Mouse (Mus musculus): ENCODE measurements around the gene Rps13. TPM values are rescaled to one million over a fixed set of nuclear protein-coding genes. Genes with fewer than 3 reads are reported as not detected.

Rps13 gene
- total RNA-seq, 1 experiment from 2014 or later, result 4,423 TPM

DNA sequence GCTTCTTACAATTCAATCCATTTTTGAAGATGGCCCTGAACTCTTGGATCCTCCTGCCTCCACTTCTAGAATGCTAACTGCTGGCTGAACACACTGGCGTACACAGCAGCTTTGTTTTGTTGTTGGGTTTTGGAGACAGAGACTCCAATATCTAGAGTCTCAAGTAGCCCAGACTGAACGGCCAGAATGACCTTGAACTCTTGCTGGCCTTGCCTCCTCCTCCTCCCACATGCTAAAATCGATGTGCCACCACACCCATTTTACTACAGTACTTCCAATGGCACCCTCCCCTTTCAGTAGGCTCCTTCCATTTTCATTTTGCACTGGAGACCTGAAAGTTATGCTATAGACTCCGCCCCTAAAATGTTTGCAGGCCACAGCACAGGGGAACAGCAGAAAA, 32.9 kb downstream of the Rps13 start:
- ATAC-seq (replicated peaks in 1 of 2; ENCODE audit: insufficient read depth in 1 of 2, low FRiP score in 2 of 2, low TSS enrichment in 1 of 2, low read depth in 1 of 2, poor library complexity in 2 of 2, severe bottlenecking in 2 of 2), result no peak

DNA sequence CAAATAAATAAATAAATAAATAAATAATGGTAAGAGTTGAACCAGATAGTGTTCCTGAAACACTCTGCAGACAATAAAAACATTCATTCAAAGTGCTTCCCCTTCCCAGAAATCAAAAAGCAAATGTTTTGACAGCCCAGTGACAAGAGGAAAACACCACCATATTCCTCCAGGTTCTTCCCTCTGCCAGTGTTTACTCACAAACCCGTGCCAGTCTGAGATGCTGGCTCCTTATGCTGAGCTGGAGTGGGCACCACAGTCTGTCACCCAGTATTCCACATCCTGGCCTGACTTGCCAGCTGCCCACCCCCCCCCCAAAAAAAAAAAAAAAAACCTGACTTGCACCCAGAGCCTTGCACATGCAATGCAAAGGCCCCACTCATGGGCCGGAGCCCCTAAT, 35.1 kb downstream of the Rps13 start:
- ATAC-seq (replicated peaks in 1 of 2; ENCODE audit: insufficient read depth in 1 of 2, low FRiP score in 2 of 2, low TSS enrichment in 1 of 2, low read depth in 1 of 2, poor library complexity in 2 of 2, severe bottlenecking in 2 of 2), result no peak

DNA sequence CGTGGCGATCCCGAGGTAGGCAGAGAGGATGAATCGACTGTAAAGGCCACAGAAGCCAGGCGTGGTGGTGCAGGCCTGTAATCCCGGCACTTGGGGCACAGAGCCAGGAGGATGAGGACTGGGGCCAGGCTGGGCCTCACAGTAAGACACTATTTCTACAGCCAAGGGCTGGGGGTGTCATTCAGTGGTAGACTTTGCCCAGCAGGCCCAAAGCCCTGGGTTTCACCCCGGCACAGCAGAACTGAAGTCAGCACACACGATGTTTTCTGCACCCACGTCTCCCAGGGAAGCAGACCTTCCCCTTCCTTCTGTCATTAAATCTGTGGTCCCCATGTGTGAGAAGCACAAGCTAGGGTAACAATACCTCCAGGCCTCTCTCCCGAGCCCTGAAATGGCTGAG, 35.6 kb downstream of the Rps13 start:
- no peak for ATAC-seq (replicated peaks in 1 of 2; ENCODE audit: insufficient read depth in 1 of 2, low FRiP score in 2 of 2, low TSS enrichment in 1 of 2, low read depth in 1 of 2, poor library complexity in 2 of 2, severe bottlenecking in 2 of 2)

DNA sequence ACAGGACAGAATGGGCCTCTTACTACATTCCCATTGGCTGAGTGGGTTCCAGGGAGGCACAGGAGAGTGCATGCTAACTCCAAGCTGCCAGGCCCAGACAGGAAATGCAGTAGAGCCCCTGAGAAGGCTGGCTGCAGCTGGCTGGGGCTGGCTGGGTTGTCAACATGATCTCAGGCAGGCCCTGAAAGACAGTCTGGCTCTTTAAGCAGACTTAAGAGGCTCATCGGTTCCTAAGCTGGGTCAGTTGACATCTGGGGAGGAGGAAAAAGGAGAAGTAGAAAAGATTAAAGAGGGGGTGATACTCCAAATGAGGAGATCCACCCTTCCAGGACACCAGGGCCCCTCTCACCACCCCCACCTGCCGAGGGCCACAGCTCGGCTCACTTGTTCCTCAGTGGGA, 39.0 kb downstream of the Rps13 start:
- 0 out of 4 replicates have a peak, but pooled peaks of 1 of the 2 experiments have one; percentile 30 for ATAC-seq (replicated peaks in 1 of 2; ENCODE audit: insufficient read depth in 1 of 2, low FRiP score in 2 of 2, low TSS enrichment in 1 of 2, low read depth in 1 of 2, poor library complexity in 2 of 2, severe bottlenecking in 2 of 2)

DNA sequence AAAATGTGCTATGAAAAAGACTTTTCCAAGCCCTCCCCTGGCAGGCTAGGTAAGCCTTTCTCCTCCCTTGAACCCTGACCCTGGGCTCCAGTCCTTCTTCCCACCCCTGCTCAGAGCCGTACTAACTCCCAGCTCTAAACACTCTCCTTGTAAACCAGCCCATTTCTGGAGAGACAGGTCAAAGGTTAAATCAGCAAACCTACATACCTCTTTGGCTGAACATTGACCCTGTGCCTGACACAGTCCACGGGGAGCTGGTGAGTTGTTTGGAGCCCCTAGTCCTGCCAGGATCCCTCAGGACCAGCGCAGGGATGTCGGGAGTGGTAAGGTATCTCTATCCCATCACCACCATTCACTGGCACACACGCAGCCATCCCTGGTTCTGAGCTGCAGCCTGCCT, 41.6 kb downstream of the Rps13 start:
- ATAC-seq (replicated peaks in 1 of 2; ENCODE audit: insufficient read depth in 1 of 2, low FRiP score in 2 of 2, low TSS enrichment in 1 of 2, low read depth in 1 of 2, poor library complexity in 2 of 2, severe bottlenecking in 2 of 2), result no peak; a peak in 1 of 4 replicates

DNA sequence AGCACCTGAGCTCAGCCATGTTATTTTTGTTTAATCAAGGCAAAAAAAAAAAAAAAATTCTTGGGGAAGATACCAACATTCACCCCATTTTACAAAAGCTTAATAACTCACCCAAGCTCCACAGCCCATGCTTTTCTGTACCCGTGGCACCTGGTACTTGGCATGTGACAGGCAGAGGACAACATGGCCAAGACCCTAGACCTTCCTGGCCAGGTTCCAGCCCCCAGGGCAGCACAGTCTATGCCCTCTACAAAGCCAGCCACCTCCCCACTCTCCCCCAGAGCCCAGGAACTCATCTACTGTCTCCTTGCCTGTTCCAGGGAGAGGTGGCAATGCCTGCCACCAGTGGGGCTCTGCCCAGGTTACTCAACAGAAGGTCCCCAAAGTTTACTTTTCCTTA, 43.4 kb downstream of the Rps13 start:
- ATAC-seq (replicated peaks in 1 of 2; ENCODE audit: insufficient read depth in 1 of 2, low FRiP score in 2 of 2, low TSS enrichment in 1 of 2, low read depth in 1 of 2, poor library complexity in 2 of 2, severe bottlenecking in 2 of 2), result no peak

DNA sequence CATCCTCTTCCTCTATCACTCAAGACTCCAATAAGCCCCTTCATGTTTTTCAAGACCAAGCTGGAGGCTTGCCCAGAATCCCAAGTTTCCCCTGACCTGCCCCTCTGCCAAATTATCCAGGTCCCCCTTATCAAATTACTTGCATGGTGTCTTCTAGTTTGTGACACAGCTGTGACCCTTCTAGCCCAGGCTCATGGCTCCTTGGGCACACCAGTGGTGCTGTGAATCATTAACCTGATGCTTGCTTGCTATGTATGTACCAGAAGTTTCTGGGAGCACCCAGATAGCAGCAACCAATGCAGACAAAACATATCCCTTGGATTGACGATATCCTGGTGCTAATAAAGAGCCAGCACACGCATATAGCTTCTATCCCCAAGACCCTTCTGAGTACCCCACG, 45.0 kb downstream of the Rps13 start:
- no peak for ATAC-seq (replicated peaks in 1 of 2; ENCODE audit: insufficient read depth in 1 of 2, low FRiP score in 2 of 2, low TSS enrichment in 1 of 2, low read depth in 1 of 2, poor library complexity in 2 of 2, severe bottlenecking in 2 of 2)

DNA sequence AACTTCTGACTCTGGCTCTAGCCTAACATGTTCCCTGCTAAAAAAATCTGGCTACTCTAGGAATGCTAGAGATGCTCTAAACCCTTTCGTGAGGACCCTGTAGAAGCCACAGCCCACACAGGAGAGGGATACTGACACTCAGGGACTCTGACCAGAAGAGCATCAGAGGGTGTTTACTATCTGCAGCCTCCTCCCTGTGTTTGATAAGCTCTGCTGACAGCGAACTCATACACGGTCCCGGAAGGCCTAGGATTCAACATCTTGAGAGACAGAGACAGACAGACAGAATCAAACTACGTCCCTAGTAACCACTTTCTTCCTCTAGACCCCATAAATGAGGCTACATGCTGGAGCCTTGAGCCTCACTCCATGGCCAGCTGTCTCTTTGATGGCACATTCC, 46.0 kb downstream of the Rps13 start:
- no peak for ATAC-seq (replicated peaks in 1 of 2; ENCODE audit: insufficient read depth in 1 of 2, low FRiP score in 2 of 2, low TSS enrichment in 1 of 2, low read depth in 1 of 2, poor library complexity in 2 of 2, severe bottlenecking in 2 of 2)

DNA sequence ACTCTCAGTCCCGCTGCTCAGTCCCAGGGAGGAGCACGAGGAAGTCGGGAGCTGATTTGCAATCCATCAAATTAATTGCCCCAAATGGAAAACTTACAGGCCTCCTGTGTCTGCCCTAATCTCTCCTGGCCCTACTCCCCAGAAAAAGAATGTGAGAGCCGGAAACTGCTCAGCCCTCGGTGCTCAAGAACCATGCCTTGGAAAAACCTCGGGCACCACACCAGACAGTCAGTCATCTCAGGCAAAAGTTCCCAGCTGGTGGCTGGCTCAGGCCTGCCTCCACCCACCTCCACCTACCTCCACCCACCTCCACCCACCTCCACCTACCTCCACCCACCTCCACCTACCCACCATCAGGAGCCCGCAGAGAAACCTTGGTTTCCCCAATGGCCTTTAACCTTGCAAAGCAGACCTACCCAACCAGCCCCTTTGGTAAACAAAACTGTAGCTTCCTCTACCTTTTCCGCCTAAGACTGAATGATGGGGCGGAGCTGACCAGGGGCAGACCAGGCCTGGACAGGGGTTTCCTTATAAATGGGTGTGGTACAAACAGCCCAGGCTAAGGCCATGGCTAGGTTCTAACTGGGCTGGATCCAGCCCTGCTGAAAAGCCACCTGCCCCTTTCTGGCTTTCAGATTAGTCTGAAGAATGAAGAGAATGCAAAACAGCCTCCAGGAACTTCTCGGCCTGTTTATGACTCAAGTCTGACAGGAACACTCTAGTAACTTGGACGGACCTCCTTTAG, 47.2 kb downstream of the Rps13 start:
- ATAC-seq (replicated peaks in 1 of 2; ENCODE audit: insufficient read depth in 1 of 2, low FRiP score in 2 of 2, low TSS enrichment in 1 of 2, low read depth in 1 of 2, poor library complexity in 2 of 2, severe bottlenecking in 2 of 2), result no peak

DNA sequence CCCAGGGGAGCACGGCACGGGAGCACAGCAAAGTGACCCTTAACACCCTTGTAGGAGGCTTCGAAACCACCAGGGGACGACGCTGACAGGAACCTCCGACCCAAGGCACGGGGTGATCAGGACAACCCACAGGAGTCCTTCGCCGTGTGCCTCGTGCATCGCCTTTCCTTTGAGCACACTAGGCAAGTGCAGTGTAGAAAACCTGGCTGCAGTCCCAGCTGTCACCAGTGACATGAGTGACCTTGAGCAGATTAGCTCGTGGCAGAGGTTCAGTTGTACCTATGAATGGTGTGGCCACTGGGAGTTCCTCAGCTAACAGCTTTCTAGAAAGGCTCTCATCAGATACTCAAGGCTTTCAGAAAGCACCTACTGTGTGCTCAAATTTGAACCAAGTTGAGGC, 47.8 kb downstream of the Rps13 start:
- no peak for ATAC-seq (replicated peaks in 1 of 2; ENCODE audit: insufficient read depth in 1 of 2, low FRiP score in 2 of 2, low TSS enrichment in 1 of 2, low read depth in 1 of 2, poor library complexity in 2 of 2, severe bottlenecking in 2 of 2)

DNA sequence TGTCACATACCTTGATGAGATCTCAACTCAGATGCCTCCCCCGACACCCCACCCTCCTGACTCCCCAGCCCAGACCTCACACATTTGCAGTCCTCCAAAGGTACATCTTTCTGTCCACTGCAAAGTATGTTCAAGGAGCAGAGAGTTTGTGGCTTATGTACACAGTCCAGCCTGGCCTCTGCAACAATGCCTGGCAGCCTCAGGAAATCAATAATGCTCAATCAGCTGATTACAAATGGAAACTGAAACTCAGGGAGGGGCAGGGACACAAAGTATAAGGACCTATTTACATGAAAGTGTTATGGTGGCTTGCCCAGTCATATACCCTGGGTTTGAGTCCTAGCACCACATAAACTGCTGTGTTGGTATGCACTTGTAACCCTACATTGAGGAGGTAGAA, 48.8 kb downstream of the Rps13 start:
- no peak for ATAC-seq (replicated peaks in 1 of 2; ENCODE audit: insufficient read depth in 1 of 2, low FRiP score in 2 of 2, low TSS enrichment in 1 of 2, low read depth in 1 of 2, poor library complexity in 2 of 2, severe bottlenecking in 2 of 2)

DNA sequence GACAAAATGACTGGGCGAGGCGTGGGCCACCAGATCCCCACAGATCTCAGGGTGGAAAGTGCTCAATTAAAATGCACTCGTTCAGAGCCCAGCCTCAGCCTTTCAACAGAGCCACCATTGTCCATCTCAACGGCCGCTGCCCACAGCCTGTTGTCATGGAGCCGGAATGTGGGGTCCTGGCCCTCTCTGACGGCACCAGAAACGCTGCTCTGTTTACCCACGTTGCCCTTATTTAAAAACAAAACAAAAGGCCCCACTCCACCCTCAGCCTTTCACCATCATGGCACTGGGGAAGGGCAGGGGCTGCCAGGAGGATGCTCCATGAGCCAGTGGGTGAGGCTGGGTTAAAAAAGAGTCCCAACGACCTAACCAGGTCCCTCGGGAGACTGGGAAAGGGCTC, 51.2 kb downstream of the Rps13 start:
- no peak for ATAC-seq (replicated peaks in 1 of 2; ENCODE audit: insufficient read depth in 1 of 2, low FRiP score in 2 of 2, low TSS enrichment in 1 of 2, low read depth in 1 of 2, poor library complexity in 2 of 2, severe bottlenecking in 2 of 2)

Other genes starting within 250 kb of the Rps13 start
- gene Gm4353, start 249.6 kb downstream of the Rps13 start, total RNA-seq (2017), result 0.60 and 3.4 TPM in 2 replicates
- gene Plekha7, start 25.8 kb downstream of the Rps13 start, total RNA-seq (2017), result 2.4 and 7.0 TPM in 2 replicates
- 18.9 and 19.1 TPM in 2 replicates for gene Pik3c2a, start 109.3 kb upstream of the Rps13 start, total RNA-seq (2017)
- 23.3 and 25.3 TPM in 2 replicates for gene Nucb2, start 170.2 kb upstream of the Rps13 start, total RNA-seq (2017)

Data from hematopoietic stem cell, adult 5-6 weeks (primary cell).